Mouse (Mus musculus) hindbrain, embryonic 10.5 days (tissue): ENCODE measurements around the gene Gal3st2c. TPM values are rescaled to one million over a fixed set of nuclear protein-coding genes. Genes with fewer than 3 reads are reported as not detected.
"Not testable (repeated sequence)": the region's sequence is repeated elsewhere in the genome, so short reads cannot be mapped to it uniquely, and the experiment has no call there.

ENCODE experiments used
- DNase-seq: peaks from one replicate; pipeline ENCODE4 v3.0.0-alpha.2; 2017; ENCODE audit warnings: low spot score
- H3K27ac ChIP-seq: fragments of 300-500 bp; sonication (generic); 2 replicates; pipeline ENCODE4 v1.5.1; 2016; ENCODE audit warnings: mild to moderate bottlenecking, moderate library complexity
- H3K27me3 ChIP-seq: fragments of 300-500 bp; sonication (generic); 2 replicates; pipeline ENCODE4 v1.6.1; 2016; ENCODE audit warnings: mild to moderate bottlenecking; ENCODE audit not compliant: poor library complexity, insufficient read depth, severe bottlenecking
- H3K36me3 ChIP-seq: fragments of 300-500 bp; sonication (generic); 2 replicates; pipeline ENCODE4 v1.6.1; 2016; ENCODE audit warnings: mild to moderate bottlenecking, moderate library complexity
- H3K4me1 ChIP-seq: fragments of 300-500 bp; sonication (generic); replicated peaks from 2 replicates; pipeline ENCODE4 v1.6.1; 2016; ENCODE audit warnings: mild to moderate bottlenecking
- H3K4me3 ChIP-seq: fragments of 300-500 bp; sonication (generic); 2 replicates; pipeline ENCODE4 v1.5.1; 2016; ENCODE audit warnings: mild to moderate bottlenecking, moderate library complexity
- H3K9me3 ChIP-seq: fragments of 300-500 bp; sonication (generic); 2 replicates; pipeline ENCODE4 v1.6.1; 2016; ENCODE audit warnings: mild to moderate bottlenecking, moderate library complexity
- WGBS: fragments of 180-500 bp; shearing (Covaris S2); methylation state at CpG from one replicate; pipeline ENCODE4 v1.1.7; 2016; 5-methylcytosine and 5-hydroxymethylcytosine counted together
- polyA plus RNA-seq: library from polyadenylated mRNA; unstranded; fragments of >200 nt; fragmentation: Nextera tagmentation; extraction: Ambion mirVana; gene quantifications from 2 replicates; pipeline ENCODE4 v1.2.1, GENCODE M21; 2016

Gal3st2c gene
- polyA plus RNA-seq: not detected in 2 replicates

- WGBS: 91% methylated on average over 7 of the region's 8 CpGs
- not testable (repeated sequence) for H3K27me3 ChIP-seq, H3K27ac ChIP-seq, H3K9me3 ChIP-seq, H3K4me1 ChIP-seq, H3K4me3 ChIP-seq, DNase-seq, H3K36me3 ChIP-seq
Observed at GRCm38 (mm10) chr1:93990209-93990608, at the start of gene Gal3st2c. Gene Gal3st2c (plus strand): TSS chr1:93990509.

GRCm38 (mm10) chr1:93949087-93949486, 41.2 kb upstream of the Gal3st2c start:
- H3K36me3 ChIP-seq, H3K27me3 ChIP-seq, DNase-seq, H3K4me3 ChIP-seq, H3K4me1 ChIP-seq, H3K27ac ChIP-seq, H3K9me3 ChIP-seq: not testable (repeated sequence)
- no CpG with 5 or more reads among the region's 11 CpGs for WGBS

GRCm38 (mm10) chr1:93966489-93966888, 23.8 kb upstream of the Gal3st2c start:
- WGBS: no CpG with 5 or more reads among the region's 1 CpGs
- not testable (repeated sequence) for H3K36me3 ChIP-seq, DNase-seq, H3K4me1 ChIP-seq, H3K27me3 ChIP-seq, H3K9me3 ChIP-seq, H3K27ac ChIP-seq, H3K4me3 ChIP-seq

- not testable (repeated sequence) for H3K27me3 ChIP-seq, H3K4me1 ChIP-seq, DNase-seq, H3K4me3 ChIP-seq, H3K36me3 ChIP-seq, H3K27ac ChIP-seq, H3K9me3 ChIP-seq
- WGBS: 73% methylated on average over 5 of the region's 5 CpGs
Observed at GRCm38 (mm10) chr1:93970380-93970779, 19.9 kb upstream of the Gal3st2c start.

GRCm38 (mm10) chr1:93970797-93971196, 19.5 kb upstream of the Gal3st2c start:
- not testable (repeated sequence) for H3K27ac ChIP-seq, H3K36me3 ChIP-seq, H3K9me3 ChIP-seq, DNase-seq, H3K4me3 ChIP-seq, H3K4me1 ChIP-seq, H3K27me3 ChIP-seq
- no CpG with 5 or more reads among the region's 4 CpGs for WGBS

GRCm38 (mm10) chr1:93975764-93976163, 14.5 kb upstream of the Gal3st2c start:
- not testable (repeated sequence) for H3K9me3 ChIP-seq, H3K27ac ChIP-seq, H3K4me1 ChIP-seq, H3K4me3 ChIP-seq, H3K36me3 ChIP-seq, DNase-seq, H3K27me3 ChIP-seq
- WGBS: 86% methylated on average over 2 of the region's 4 CpGs

- H3K27me3 ChIP-seq, DNase-seq, H3K36me3 ChIP-seq, H3K4me1 ChIP-seq, H3K9me3 ChIP-seq, H3K27ac ChIP-seq, H3K4me3 ChIP-seq: not testable (repeated sequence)
- no CpG with 5 or more reads among the region's 7 CpGs for WGBS
Observed at GRCm38 (mm10) chr1:93978287-93978686, 12.0 kb upstream of the Gal3st2c start.

GRCm38 (mm10) chr1:93980932-93981331, 9.4 kb upstream of the Gal3st2c start:
- H3K27ac ChIP-seq, H3K4me3 ChIP-seq, H3K9me3 ChIP-seq, H3K36me3 ChIP-seq, DNase-seq, H3K4me1 ChIP-seq, H3K27me3 ChIP-seq: not testable (repeated sequence)
- no CpG with 5 or more reads among the region's 2 CpGs for WGBS

GRCm38 (mm10) chr1:93986167-93986566, 4.1 kb upstream of the Gal3st2c start:
- H3K9me3 ChIP-seq: no peaks in the 10 kb centered on the region
- no peaks in the 10 kb centered on the region for H3K4me1 ChIP-seq
- no peaks in the 10 kb centered on the region for H3K27me3 ChIP-seq
- WGBS: 90% methylated on average over 3 of the region's 3 CpGs
- H3K36me3 ChIP-seq: no peaks in the 10 kb centered on the region
- H3K4me3 ChIP-seq: no peak overlapping the region
- no peak for DNase-seq
- H3K27ac ChIP-seq: no peak overlapping the region

GRCm38 (mm10) chr1:93988786-93989185, 1.5 kb upstream of the Gal3st2c start:
- Histone ChIP-seq H3K27me3 (no peaks in the 10 kb centered on the region), H3K4me3 (no peak overlapping the region), H3K9me3 (no peaks in the 10 kb centered on the region), H3K27ac (no peak overlapping the region), H3K4me1 (no peaks in the 10 kb centered on the region), H3K36me3 (no peaks in the 10 kb centered on the region)
- DNase-seq: no peak
- WGBS: 72% methylated on average over 3 of the region's 3 CpGs

- H3K4me1 ChIP-seq, H3K27me3 ChIP-seq: not testable (repeated sequence)
- 79% methylated on average over 2 of the region's 2 CpGs for WGBS
Observed at GRCm38 (mm10) chr1:93991068-93991467, 759 bp downstream of the Gal3st2c start.

GRCm38 (mm10) chr1:93991491-93991890, 1.2 kb downstream of the Gal3st2c start:
- H3K4me3 ChIP-seq, H3K27me3 ChIP-seq, H3K27ac ChIP-seq, DNase-seq, H3K9me3 ChIP-seq, H3K36me3 ChIP-seq, H3K4me1 ChIP-seq: not testable (repeated sequence)
- 87% methylated on average over 3 of the region's 3 CpGs for WGBS

More at GRCm38 (mm10) chr1:93991068-93991467, 759 bp downstream of the Gal3st2c start:
- not testable (repeated sequence) for DNase-seq, H3K9me3 ChIP-seq, H3K27ac ChIP-seq, H3K36me3 ChIP-seq, H3K4me3 ChIP-seq

GRCm38 (mm10) chr1:94001023-94001422, 10.7 kb downstream of the Gal3st2c start:
- Histone ChIP-seq H3K27ac (no peak overlapping the region), H3K27me3 (no peaks in the 10 kb centered on the region), H3K4me1 (no peaks in the 10 kb centered on the region), H3K4me3 (no peak overlapping the region), H3K9me3 (no peaks in the 10 kb centered on the region), H3K36me3 (no peaks in the 10 kb centered on the region)
- WGBS: 80% methylated on average over 2 of the region's 2 CpGs
- no peak for DNase-seq

- DNase-seq, H3K9me3 ChIP-seq, H3K4me1 ChIP-seq, H3K4me3 ChIP-seq, H3K27me3 ChIP-seq, H3K27ac ChIP-seq, H3K36me3 ChIP-seq: not testable (repeated sequence)
- 87% methylated on average over 2 of the region's 2 CpGs for WGBS
Observed at GRCm38 (mm10) chr1:94005954-94006506, 15.7 kb downstream of the Gal3st2c start.
